Mouse (Mus musculus): ENCODE results near the gene Dtymk.
"Not testable (repeated sequence)": the region's sequence is repeated elsewhere in the genome, so short reads cannot be mapped to it uniquely, and the experiment has no call there.

Dtymk gene

DNA sequence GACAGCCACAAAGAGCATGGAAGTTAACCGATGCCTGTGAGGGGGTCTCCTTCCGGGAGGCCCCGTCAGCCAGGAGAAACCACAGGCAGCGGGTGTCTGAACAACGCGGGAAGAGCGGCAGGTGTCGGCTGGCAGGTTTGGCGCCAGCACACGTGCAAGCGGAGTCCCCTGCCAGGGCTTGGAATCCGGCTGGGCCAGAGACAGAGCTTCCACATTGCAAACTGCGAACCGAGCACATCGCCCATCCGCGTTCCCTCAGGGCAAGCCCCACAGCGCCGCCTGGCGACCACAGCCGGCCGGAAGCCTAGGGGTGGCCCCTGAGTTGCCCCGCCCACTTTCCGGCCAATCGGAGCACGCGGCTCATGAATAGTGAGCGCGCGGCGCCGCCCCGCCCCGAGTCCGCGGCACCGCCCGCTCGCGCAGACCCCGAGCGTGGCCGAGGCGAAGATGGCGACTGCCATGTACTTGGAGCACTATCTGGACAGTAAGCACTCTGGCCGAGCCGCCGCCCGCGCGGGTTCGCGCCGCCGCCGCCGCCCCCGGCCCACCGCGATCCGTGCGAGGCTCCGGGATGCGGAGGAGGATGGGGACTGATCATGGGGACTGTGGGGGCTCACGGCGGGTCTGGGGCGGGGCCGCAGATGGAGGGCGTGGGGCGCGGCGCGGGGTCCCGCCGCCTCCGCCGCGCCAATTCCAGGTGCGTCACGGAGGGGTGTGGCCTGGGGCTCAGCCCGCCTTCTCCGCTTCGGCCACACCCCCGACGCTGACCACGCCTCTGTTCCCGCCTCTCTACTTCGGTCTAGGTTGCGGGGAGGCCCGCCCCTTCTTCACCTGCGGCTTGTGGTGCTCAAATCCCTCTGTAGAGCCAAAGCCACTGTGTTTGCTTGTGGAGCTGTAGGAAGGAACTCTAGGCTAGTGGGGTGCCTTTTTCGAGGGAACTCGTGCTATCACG lies 2.1 kb upstream of the Dtymk start, which contains the start of gene Ing5:
Gene Ing5, plus strand, starts transcription at position 410 of the 952 bp plus-strand sequence.
- DNase-seq: peak; percentile 98

DNA sequence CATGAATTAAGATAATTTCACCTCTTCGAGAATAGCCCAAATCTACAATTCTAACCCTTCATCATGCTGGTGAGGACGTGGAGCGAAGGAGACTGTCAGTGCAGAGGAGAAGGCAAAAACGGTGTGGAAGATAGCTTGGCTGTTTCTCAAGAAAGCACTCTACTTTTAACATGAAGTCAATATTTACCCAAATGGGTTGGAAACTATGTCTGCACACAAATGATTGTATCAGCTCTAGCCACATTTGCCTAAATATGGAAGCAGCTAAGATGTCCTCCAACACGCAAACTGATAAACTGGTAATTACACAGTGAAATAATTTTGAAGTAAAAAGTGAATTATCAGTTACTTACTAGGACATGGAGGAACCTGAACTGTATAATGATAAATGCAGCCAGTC lies 1.0 kb upstream of the Dtymk start:
- no peak for DNase-seq

GRCm38 (mm10) chr1:93800670-93801503 lies 847 bp downstream of the Dtymk start:
- DNase-seq: no peak

DNA sequence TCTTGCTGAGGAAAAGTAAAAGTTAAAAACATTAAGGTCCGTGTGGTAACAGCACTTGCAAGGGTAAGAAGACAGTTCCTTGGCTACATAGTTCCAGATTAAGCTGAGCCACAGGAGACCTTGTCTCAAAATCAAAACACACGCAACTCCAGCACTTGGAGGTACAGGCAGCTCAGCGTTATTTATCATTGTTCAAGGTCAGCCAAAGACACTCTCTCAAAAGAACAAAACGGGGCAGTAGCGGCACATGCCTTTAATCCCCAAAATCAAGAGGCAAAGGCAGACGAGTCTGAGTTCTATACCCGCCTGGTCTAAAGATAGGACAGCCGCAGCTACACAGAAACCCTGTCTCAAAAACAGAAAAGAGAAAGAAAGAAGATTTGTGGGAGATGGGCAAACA lies 5.8 kb downstream of the Dtymk start:
- no peak for DNase-seq

DNA sequence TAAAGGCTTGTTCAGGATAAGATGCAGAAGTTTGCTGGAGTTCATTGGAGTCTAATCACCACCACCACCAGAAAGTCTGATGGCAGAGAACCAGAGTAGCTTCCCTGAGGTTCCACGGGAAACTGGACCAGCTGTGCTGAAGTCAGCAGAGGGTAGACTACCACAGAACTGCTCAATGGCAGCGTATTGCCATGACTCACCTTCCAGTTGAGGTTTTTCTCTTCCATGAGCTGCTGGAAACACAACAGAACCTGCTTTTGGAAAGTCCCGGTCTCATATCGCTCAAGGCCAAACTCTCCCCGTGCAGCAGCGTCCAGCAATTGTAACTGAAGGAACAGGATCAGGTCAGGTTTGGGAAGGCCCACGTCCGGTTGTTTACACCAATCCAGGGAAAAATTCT lies 7.2 kb downstream of the Dtymk start:
- DNase-seq: no peak

DNA sequence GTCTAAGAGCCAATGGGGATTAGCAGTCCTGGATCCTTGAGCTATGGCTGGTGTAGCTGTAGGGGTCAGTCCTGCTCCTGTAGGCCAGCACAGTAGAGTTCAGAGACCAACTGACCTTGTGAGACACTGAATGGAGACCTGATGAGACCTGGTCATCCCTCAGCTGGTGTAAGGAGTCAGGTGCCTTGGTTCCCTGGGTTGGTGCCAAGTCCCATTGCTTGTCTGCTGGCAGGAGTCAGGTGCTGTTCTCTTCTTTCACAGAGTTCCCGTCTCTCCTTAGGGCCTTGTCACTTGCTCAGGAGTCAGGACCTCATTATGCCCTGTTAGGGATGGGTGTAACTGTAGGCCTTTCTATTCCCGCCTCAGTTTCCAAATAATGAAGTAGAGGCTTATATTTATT lies 14.8 kb downstream of the Dtymk start:
- no peak for DNase-seq

GRCm38 (mm10) chr1:93776686-93777085 lies 25.0 kb downstream of the Dtymk start:
- peak; percentile 42 for DNase-seq

GRCm38 (mm10) chr1:93769901-93770300 lies 31.8 kb downstream of the Dtymk start:
- no peak for DNase-seq

DNA sequence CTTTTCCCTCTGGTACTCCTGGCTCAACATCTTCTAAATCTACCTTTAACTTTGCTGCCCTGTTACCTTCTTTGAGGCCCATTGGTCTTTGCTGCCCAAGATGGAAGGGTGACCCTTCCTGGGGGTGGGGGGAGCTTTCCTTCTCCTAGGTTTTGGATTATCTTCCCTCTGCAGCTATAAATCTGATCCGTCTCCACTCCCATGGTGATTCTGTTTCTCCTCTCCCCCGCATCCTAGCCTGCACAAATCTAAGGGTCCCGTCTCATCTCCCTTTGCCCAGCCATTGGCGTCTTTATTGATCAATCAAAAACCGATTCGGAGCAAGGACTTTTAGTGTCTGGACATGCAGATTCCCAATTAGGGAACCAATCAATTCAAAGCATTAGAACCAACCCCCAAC lies 34.1 kb downstream of the Dtymk start:
- no peak for DNase-seq

DNA sequence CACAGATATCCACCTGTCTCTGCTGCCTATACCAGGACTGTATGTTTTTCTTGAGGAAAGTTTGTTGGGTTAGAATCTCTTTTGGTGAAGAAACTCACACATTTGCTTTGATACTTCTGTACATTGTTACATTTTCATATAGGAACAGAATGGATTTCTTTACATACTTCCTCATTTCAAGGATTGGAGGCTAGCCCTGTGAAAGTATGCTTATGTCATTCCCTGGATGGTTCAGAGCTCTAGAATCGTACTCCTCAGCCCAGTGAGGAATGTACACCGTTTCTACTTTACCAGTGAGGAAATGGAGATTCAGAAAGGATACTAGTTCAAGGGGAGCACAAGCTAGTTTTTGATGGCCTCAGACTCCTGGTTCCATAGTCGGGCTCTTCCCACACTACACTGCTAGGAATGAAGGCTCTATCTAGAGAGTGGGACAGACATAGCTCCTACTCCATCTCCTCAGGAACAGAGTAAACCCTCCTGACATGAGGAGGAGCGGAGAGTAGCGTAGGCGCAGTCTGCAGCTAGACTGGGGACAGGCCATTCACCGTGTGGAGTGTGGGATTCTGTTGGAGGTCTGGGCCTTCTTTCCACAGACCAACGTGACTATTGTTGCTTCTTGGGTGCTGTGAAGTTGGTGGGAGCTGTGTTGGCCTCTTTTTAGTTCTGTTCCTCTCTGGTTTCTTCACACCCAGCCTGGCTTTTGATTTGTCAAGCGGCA lies 36.7 kb downstream of the Dtymk start:
- DNase-seq: no peak

DNA sequence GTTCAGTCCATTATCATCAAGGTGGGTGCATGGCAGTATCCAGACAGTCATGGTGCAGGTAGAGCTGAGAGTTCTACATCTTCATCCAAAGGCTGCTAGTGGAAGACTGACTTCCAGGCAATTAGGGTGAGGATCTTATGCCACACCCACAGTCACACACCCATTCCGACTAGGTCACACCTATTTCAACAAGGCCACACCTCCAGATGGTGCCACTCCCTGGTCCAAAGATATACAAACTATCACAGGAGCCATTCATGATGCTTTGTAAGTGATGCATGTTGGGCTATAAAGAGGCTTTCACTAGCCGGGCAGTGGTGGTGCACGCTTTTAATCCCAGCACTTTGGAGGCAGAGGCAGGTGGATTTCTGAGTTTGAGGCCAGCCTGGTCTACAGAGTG lies 38.2 kb downstream of the Dtymk start:
- not testable (repeated sequence) for DNase-seq

GRCm38 (mm10) chr1:93760076-93760475 lies 41.7 kb downstream of the Dtymk start:
- DNase-seq: no peak

DNA sequence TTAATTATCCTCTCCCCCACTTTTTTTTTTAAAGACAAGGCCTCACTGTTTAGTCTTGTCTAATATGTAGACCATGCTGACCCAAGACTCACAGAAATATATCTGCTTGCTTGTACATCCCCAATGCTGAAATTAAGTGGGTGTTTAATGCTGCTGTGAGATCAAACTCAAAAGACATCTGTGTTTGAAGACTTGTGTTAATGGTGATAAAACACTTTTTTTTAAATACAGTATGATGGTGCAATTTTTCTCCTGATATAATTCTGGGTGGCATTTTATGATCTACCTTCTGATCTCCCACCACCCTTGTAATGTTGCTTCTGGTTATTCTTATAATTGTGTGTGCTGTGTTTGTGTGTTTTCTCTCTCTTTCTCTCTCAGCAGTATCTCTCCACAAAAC lies 45.6 kb downstream of the Dtymk start:
- DNase-seq: no peak

- no peak for DNase-seq
These were observed 46.1 kb downstream of the Dtymk start for GRCm38 (mm10) chr1:93755618-93756017.

DNA sequence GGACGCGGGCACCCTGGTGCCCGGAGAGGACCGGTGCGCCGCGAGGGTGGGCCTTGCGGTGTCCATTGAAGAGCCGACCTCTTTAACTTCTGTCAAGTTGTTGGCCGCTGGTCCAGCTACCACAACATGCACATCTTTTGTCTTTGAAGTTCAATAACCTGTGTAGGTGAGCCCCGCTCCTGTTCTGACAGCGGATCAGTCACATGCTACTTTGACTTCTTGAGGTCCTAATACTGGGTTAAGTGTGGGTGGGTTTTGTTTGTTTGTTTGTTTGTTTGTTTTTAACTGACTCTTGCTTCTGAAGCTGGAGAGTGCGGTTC lies 46.5 kb downstream of the Dtymk start:
- DNase-seq: no peak

GRCm38 (mm10) chr1:93754573-93755290 lies 47.0 kb downstream of the Dtymk start, which contains the start of gene Thap4:
Gene Thap4 (minus strand): TSS chr1:93754864.
- DNase-seq: peak; percentile 92

- DNase-seq: no peak
These were observed 47.7 kb downstream of the Dtymk start for GRCm38 (mm10) chr1:93753911-93754572.

GRCm38 (mm10) chr1:93751290-93751689 lies 50.4 kb downstream of the Dtymk start, which contains the start of gene Atg4b:
Gene Atg4b (plus strand): TSS chr1:93751500.
- DNase-seq: no peak

DNA sequence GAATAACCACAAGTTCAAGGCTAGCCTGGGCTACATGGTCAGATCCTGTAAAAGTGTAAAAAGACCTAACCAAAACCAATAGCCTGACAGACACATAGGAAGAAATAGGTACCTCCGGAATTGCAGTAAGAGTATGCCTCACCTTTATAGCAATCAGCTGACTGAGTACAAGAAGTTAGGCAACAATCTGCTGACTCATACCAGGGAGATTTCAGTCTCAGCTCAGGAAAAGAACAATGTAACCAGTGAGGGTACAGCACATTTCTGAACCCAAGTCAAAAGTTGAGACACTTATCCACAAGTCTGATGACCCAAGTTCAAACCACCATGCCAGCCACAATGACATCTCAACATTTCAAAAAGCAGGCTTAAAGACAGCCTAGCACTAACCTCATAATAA lies 53.2 kb downstream of the Dtymk start:
- no peak for DNase-seq

- DNase-seq: no peak
These were observed 55.6 kb downstream of the Dtymk start for GRCm38 (mm10) chr1:93746179-93746578.

- DNase-seq: no peak
These were observed 58.8 kb downstream of the Dtymk start for GRCm38 (mm10) chr1:93742910-93743309.
